Mouse (Mus musculus) effector memory CD4-positive, alpha-beta T cell, adult 7 months (primary cell): Measurements from ENCODE around the gene Gpr141. TPM values are rescaled to one million over a fixed set of nuclear protein-coding genes. Genes with fewer than 3 reads are reported as not detected.

ENCODE experiments used
- polyA plus RNA-seq: library from polyadenylated mRNA; unstranded; fragments of 100-300 nt; shearing (Covaris generic); gene quantifications from one replicate; pipeline ENCODE4 v1.2.1, GENCODE M21; 2017

The Gpr141 gene
- not detected for polyA plus RNA-seq

DNA sequence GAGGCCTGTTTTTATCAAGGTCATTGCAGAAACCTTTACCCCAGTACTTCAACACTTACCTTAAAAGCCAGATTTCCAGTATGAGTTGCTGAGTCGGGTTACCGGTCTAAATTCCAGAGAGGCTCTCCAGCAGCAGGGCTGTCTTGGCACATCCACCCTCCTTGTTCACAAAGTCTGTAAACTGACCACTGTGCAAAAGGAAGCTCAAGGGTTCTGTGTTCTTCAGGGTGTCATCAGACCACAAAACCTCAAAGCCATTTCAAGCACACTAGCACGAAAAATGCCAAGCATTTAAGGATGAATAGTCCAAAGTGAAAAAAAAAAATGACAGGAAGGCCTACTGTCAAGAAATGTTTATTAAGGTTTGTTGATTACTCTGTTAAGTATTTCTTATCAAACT lies at the start of gene Gpr141:
Gene Gpr141 (minus strand): TSS at position 187 of the 400 bp plus-strand sequence.

Other genes starting within 250 kb of the Gpr141 start
- not detected for gene Epdr1, start 204.3 kb downstream of the Gpr141 start, polyA plus RNA-seq
- gene Sfrp4, start 201.2 kb downstream of the Gpr141 start, polyA plus RNA-seq, result not detected
- not detected for gene Nme8, start 126.5 kb downstream of the Gpr141 start, polyA plus RNA-seq